Mouse (Mus musculus): Measurements from ENCODE around the gene Gm10065.

DNA sequence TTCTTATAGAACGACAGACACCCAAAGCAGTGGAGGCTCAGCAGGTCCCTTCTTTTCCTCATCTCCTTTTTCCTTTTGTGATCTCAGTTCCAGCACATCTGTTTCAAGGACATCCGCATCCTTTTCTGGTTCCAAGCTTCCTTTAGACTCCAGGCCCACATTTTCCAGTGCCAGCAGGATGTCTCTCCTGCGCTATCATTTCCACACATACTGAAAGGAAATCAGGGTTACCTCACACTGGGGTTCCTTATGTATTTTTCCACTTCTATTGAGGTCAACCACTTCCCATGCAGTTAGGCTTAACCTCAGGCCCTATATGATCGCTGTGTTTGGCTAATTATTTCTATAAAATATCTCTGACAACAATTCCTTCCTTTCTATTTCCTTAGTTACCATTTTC, 43.8 kb downstream of the Gm10065 start:
- TF ChIP-seq GATA1 (IDR thresholded peaks at IDR 0.05; ENCODE audit: borderline replicate concordance, low read length) (no peak), FLI1 (IDR thresholded peaks at IDR 0.05; ENCODE audit: low read length) (no peak)
